Mouse (Mus musculus) lung, postnatal 0 days (tissue): Measurements from ENCODE around the gene Gm21987.

ENCODE experiments used
- CTCF ChIP-seq: IDR thresholded peaks from 2 replicates; pipeline ENCODE4 v1.5.1; 2016; ENCODE audit warnings: antibody characterized with exemption, mild to moderate bottlenecking
- EP300 ChIP-seq: IDR thresholded peaks from 2 replicates; pipeline ENCODE4 v1.6.1; 2016; ENCODE audit warnings: antibody characterized with exemption, mild to moderate bottlenecking, control low read depth

DNA sequence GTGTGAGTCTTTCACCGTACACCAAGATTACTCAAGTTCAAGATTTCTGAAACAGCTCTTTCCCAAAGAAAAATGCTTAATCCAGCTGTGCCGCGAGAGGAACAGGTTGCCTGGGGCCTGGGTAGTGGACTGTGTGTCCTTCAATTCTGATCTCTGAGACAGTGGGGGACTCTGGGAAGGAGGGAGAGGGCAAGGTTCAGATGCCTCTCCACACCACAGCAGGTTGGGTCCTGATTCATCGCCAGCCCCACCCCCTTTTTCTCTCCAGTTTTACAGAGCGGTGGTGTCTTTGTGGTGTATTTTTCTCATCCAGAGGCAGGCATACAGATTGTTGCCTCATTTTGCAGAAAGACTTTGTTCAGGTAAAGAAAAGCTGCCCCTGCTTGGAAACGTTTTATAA, 51.4 kb downstream of the Gm21987 start:
- TF ChIP-seq CTCF (no peak), EP300 (no peak)
